Mouse (Mus musculus): Measurements from ENCODE around the gene Ttc30a2. TPM values are rescaled to one million over a fixed set of nuclear protein-coding genes. Genes with fewer than 3 reads are reported as not detected.

The Ttc30a2 gene
- polyA plus RNA-seq, 1 experiment from 2014 or later = 0.67 TPM

DNA sequence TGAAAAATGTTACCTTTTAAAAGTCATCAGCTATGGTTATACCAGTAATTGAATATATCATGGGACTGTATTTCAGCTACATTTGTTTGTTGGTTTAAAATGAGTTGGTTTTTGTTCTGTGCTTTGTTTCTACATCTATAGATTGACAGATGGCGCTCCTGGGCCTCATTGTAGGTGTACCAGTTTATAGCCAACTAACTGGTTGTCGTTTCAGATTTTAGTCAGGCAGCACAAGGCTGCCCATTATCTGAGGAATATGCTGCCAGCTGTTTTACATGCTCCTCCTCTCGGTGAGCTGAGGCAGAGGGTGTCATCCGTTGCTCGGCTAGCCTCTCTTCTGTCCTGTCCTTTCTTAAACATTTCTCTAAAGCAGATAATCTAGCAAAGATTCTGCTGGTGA, 51.9 kb downstream of the Ttc30a2 start:
- 73% methylated on average over 5 of the region's 5 CpGs for WGBS

More for the DNA sequence above, 51.9 kb downstream of the Ttc30a2 start:
- ATAC-seq (ENCODE audit: insufficient read depth, low FRiP score) = no peak
- no peak overlapping the region for H3K27ac ChIP-seq (ENCODE audit: low read length)
- no peaks in the 10 kb centered on the region for H3K9me3 ChIP-seq (replicated peaks; ENCODE audit: control insufficient read depth, low read length)
- no peak overlapping the region for H3K4me3 ChIP-seq (replicated peaks; ENCODE audit: low read length)
- H3K4me1 ChIP-seq (ENCODE audit: control insufficient read depth, insufficient read depth, low read length) = no peaks in the 10 kb centered on the region
- H3K9ac ChIP-seq (ENCODE audit: low read length) = no peak overlapping the region
- no peaks in the 10 kb centered on the region for H3K27me3 ChIP-seq (ENCODE audit: control insufficient read depth, insufficient read depth, low read length)
- no peaks in the 10 kb centered on the region for H3K36me3 ChIP-seq (ENCODE audit: control insufficient read depth, insufficient read depth, low read length)
- H3K4me2 ChIP-seq (ENCODE audit: low read depth, low read length) = no peak overlapping the region

Other genes with a start within 250 kb of the Ttc30a2 start
- 25.6 and 28.1 TPM in 2 replicates for gene Agps, start 146.0 kb downstream of the Ttc30a2 start, polyA plus RNA-seq (2015; fragmentation: Nextera tagmentation; extraction: Ambion mirVana)
- 12.3 and 13.7 TPM in 2 replicates for gene Ttc30b, start 39.6 kb downstream of the Ttc30a2 start, polyA plus RNA-seq (2015; fragmentation: Nextera tagmentation; extraction: Ambion mirVana)
- 7.2 and 7.6 TPM in 2 replicates for gene Ttc30a1, start 3.8 kb upstream of the Ttc30a2 start, polyA plus RNA-seq (2015; fragmentation: Nextera tagmentation; extraction: Ambion mirVana)

Data from stomach, embryonic 16.5 days (tissue).